Mouse (Mus musculus): ENCODE data around the gene Tal1.

- TF ChIP-seq CTCF (IDR thresholded peaks at IDR 0.05; ENCODE audit: control insufficient read depth, insufficient read depth, insufficient read length) (no peak), USF1 (IDR thresholded peaks at IDR 0.05; ENCODE audit: low read depth) (no peak)
Measured at GRCm38 (mm10) chr4:115058317-115058761, 2.1 kb downstream of the Tal1 start.

Measured in C2C12 (cell line).